ENCODE assay signal across 12 mouse cellular contexts in the genomic region with DNA sequence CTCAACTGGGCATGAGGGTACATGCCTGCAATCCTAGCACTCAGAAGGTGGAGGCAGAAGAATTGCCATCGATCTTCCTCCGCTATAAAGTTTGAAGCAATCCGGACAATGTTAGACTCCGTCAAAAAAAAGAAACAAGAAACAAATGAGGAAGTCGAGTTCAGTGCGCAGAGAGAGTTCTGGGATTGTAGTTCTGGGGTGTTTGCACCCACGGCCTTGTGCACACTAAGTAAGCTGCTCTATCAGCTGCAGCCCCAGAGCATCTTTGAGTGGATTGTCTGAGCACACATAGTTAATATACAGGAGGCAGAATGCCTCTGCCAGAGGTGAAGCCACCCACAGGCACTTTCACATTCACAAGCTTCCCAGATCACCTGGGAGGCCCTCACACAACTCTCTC. TPM values are rescaled to one million over a fixed set of nuclear protein-coding genes. Genes with fewer than 3 reads are reported as not detected.
"Had no signal": no experiment of that assay in that cellular context is flagged by ENCODE, and none has a peak within 500 bp of the region (broad histone marks: within the 10 kb centered on the region; RNA-seq: fewer than 3 reads in every experiment).

No protein-coding gene starts in this region.

- H3K9ac ChIP-seq: liver, embryonic 15.5 days had no signal

- H3K36me3 ChIP-seq: limb, embryonic 10.5 days; liver, embryonic 15.5 days; neural tube, embryonic 13.5 days had no signal

- DNase-seq: kidney, adult 8-10 months; lung, adult 2 months; lung, postnatal 4 days had no signal

- H3K27ac ChIP-seq: liver, embryonic 15.5 days; neural tube, embryonic 13.5 days had no signal

- H3K4me3 ChIP-seq: liver, embryonic 15.5 days had no signal

- H3K9me3 ChIP-seq: limb, embryonic 10.5 days; liver, embryonic 15.5 days; neural tube, embryonic 13.5 days had no signal

RNA-seq across cellular contexts. Expression of gene Ppm1n, which starts 38.8 kb away (rescaled TPM):
- total RNA-seq: layer of hippocampus, postnatal 25 days; left cerebral cortex, adult 2 months had no signal
- polyA plus RNA-seq: kidney, embryonic 16.5 days; limb, embryonic 14.5 days; liver, embryonic 11.5 days; lung, postnatal 0 days had no signal
